Mouse (Mus musculus) megakaryocyte, embryonic 14.5 days (primary cell): Measurements from ENCODE around the gene Gata5.

Experiments used
- FLI1 ChIP-seq: IDR thresholded peaks from 2 replicates; pipeline ENCODE4 v1.6.1; 2012; ENCODE audit warnings: low read length, inconsistent platforms, mixed read lengths
- GATA1 ChIP-seq: IDR thresholded peaks from 3 replicates; pipeline ENCODE4 v1.6.1; 2012; ENCODE audit warnings: mixed read lengths, low read length, inconsistent platforms, borderline replicate concordance

- TF ChIP-seq GATA1 (no peak), FLI1 (no peak)
Measured at GRCm38 (mm10) chr2:180300771-180301170, 33.7 kb downstream of the Gata5 start.
